Comparison of ENCODE assay signal across 9 mouse cellular contexts in genomic region chr9:80173629-80174028, GRCm38 (mm10). TPM values are rescaled to one million over a fixed set of nuclear protein-coding genes. Genes with fewer than 3 reads are reported as not detected.
A peak's percentile ranks its signal among the peaks of the same experiment; 100 is the strongest.
DNase-seq lines count a peak whose midpoint lies in the region; ATAC-seq and TF ChIP-seq lines count a peak whose summit lies in the region.
"Had no signal": no experiment of that assay in that cellular context is flagged by ENCODE, and none has a peak within 500 bp of the region (broad histone marks: within the 10 kb centered on the region; RNA-seq: fewer than 3 reads in every experiment).

No protein-coding gene starts in this region.

- H3K4me1 ChIP-seq in heart, adult 2 months (ENCODE audit: control insufficient read depth, insufficient read depth, low read length), result peaks cover 7% of the 10 kb centered on the region

- peaks cover 7% of the 10 kb centered on the region for H3K79me2 ChIP-seq in heart, adult 2 months (replicated peaks; ENCODE audit: control insufficient read depth, insufficient read depth, low read length)

- no peak for TF ChIP-seq POLR2A in heart, adult 2 months (IDR thresholded peaks at IDR 0.05; ENCODE audit: insufficient read depth, low read depth, low read length)

- ATAC-seq in megakaryocyte progenitor cell, adult 5-6 weeks (replicated peaks; ENCODE audit: poor library complexity), result no peak

- H3K27me3 ChIP-seq in heart, adult 2 months (ENCODE audit: control insufficient read depth, insufficient read depth, low read length), result no peaks in the 10 kb centered on the region
- H3K27me3 ChIP-seq: embryonic facial prominence, embryonic 13.5 days had no signal

- H3K9ac ChIP-seq in heart, adult 2 months (ENCODE audit: low read depth, low read length), result no peak overlapping the region
- H3K9ac ChIP-seq: embryonic facial prominence, embryonic 13.5 days had no signal

- peaks cover 3% of the 10 kb centered on the region for H3K36me3 ChIP-seq in heart, adult 2 months (ENCODE audit: control insufficient read depth, insufficient read depth, low read length)
- H3K36me3 ChIP-seq: embryonic facial prominence, embryonic 13.5 days had no signal

- DNase-seq in left cerebral cortex, adult 2 months (ENCODE audit: extremely low spot score in 1 of 2, low spot score in 2 of 2), result peak in 1 of 2 experiments; percentile 35
- no peak for DNase-seq in left cerebral cortex, adult 18-20 months (ENCODE audit: low spot score in 2 of 2)
- DNase-seq in cerebellum, postnatal 14 days, result peak; percentile 48 to 51
- peak; percentile 72 for DNase-seq in heart, adult 2 months
- peak; percentile 46 to 56 for DNase-seq in kidney, postnatal 36 days
- DNase-seq in neural tube, embryonic 10.5 days (ENCODE audit: extremely low spot score, low spot score), result peak; percentile 19
- no peak for DNase-seq in natural killer cell, adult 2 months (ENCODE audit: low spot score in 2 of 2)

- TF ChIP-seq EP300 in heart, adult 2 months (IDR thresholded peaks at IDR 0.05; ENCODE audit: insufficient read depth, low read depth, low read length), result no peak

- no peak overlapping the region for H3K4me3 ChIP-seq in left cerebral cortex, adult 2 months
- no peak overlapping the region for H3K4me3 ChIP-seq in heart, adult 2 months
- H3K4me3 ChIP-seq: embryonic facial prominence, embryonic 13.5 days had no signal

- TF ChIP-seq CTCF in left cerebral cortex, adult 2 months (IDR thresholded peaks at IDR 0.05), result no peak
- no peak for TF ChIP-seq CTCF in heart, adult 2 months (IDR thresholded peaks at IDR 0.05)

- 35% methylated on average over 9 of the region's 9 CpGs for WGBS in heart, adult 2 months

- intact Hi-C loops in left cerebral cortex, adult 2 months (cut with DNase I), result no loop called here
- intact Hi-C loops in heart, adult 2 months (cut with DNase I), result loop anchor here (5.0 kb wide), 1 partner anchor 39 kb away; no protein-coding TSS in a partner anchor

- H3K27ac ChIP-seq in left cerebral cortex, adult 2 months, result peak overlapping the region; percentile 50; the same call in 1 of the 2 replicates
- H3K27ac ChIP-seq in heart, adult 2 months, result peak overlapping the region; percentile 63
- H3K27ac ChIP-seq: embryonic facial prominence, embryonic 13.5 days had no signal

RNA-seq across cellular contexts. Expression of gene Myo6, which starts 8.8 kb away (rescaled TPM):
- 10 to 100 TPM; 65.0 to 67.0 TPM for total RNA-seq in left cerebral cortex, adult 2 months (2021)
- total RNA-seq in left cerebral cortex, adult 18-20 months (2021), result 10 to 100 TPM; 57.4 to 60.5 TPM
- total RNA-seq in heart, adult 2 months (2021), result 10 to 100 TPM; 10.5 to 11.4 TPM
- 6.4 and 6.9 TPM in 2 replicates for polyA plus RNA-seq in heart, adult 2 months (2012; rRNA removed)
- total RNA-seq in megakaryocyte progenitor cell, adult 5-6 weeks (2015), result 0.20 and 0.32 TPM in 2 replicates
- total RNA-seq in megakaryocyte progenitor cell, adult 5-6 weeks (2017), result 2.3 and 2.7 TPM in 2 replicates

Comparison
In these comparisons a context has a peak if more than half of its experiments do, and no peak if none do; other contexts are left out.
1. DNase-seq: peak in cerebellum, postnatal 14 days (2 of 2), heart, adult 2 months (2 of 2), kidney, postnatal 36 days (2 of 2) and neural tube, embryonic 10.5 days (single experiment); none in left cerebral cortex, adult 18-20 months (0 of 2) and natural killer cell, adult 2 months (0 of 2).
2. RNA of gene Myo6, which starts 8.8 kb away (total RNA-seq): 65.0 to 67.0 TPM in left cerebral cortex, adult 2 months and 57.4 to 60.5 TPM in left cerebral cortex, adult 18-20 months; 10.5 to 11.4 TPM in heart, adult 2 months and 0.20 to 2.7 TPM in megakaryocyte progenitor cell, adult 5-6 weeks; every median in the first group is over 4 times any median in the second.